ENCODE assay signal across 13 mouse cellular contexts in the genomic region with DNA sequence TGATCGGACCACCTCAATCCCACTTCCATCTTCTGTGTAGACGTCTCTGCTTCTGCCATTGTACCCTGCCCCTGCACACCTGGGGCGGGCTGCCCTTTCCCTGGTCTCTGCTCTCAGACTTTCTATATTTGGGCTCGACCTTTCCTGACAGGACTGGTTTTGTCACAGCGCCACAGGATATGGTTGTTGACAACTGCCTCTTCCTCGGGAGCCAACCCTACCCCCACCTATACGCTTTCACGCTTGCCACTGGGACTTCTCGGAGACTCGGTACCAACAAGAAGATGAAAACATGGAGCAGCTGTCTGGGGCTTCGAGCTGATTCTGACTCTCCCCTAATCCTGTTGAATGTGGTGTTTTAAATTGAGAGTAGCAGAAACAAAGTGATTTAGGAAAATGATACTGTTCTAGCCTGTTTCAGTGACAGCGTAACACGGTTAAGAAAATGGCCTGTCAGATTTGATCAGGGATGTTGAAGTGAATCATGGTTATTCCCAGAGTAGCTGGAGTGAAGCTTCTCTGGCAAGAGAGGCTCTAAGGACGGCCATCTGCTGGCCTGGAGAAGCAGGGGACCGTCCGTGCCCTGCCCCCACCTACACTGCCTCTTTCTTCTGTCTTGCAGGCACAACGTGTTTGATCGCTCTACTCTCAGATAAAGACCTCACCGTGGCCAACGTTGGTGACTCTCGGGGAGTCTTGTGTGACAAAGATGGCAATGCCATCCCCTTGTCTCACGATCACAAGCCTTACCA. TPM values are rescaled to one million over a fixed set of nuclear protein-coding genes. Genes with fewer than 3 reads are reported as not detected.
DNase-seq lines count a peak whose midpoint lies in the region; ATAC-seq lines count a peak whose summit lies in the region.
"Had no signal": no experiment of that assay in that cellular context is flagged by ENCODE, and none has a peak within 500 bp of the region (broad histone marks: within the 10 kb centered on the region; RNA-seq: fewer than 3 reads in every experiment).

No protein-coding gene starts in this region.

- WGBS in heart, embryonic 15.5 days, result 50% methylated on average over 22 of the region's 22 CpGs
- 81% methylated on average over 22 of the region's 22 CpGs for WGBS in midbrain, embryonic 13.5 days
- WGBS in midbrain, embryonic 15.5 days, result 74% methylated on average over 22 of the region's 22 CpGs

- H3K9me3 ChIP-seq in heart, embryonic 15.5 days (replicated peaks), result no peaks in the 10 kb centered on the region
- no peaks in the 10 kb centered on the region for H3K9me3 ChIP-seq in midbrain, embryonic 13.5 days
- H3K9me3 ChIP-seq in midbrain, embryonic 15.5 days, result no peaks in the 10 kb centered on the region
- H3K9me3 ChIP-seq: forebrain, embryonic 12.5 days; neural tube, embryonic 12.5 days had no signal

- H3K4me1 ChIP-seq in heart, embryonic 15.5 days (replicated peaks), result peaks cover 14% of the 10 kb centered on the region
- H3K4me1 ChIP-seq in midbrain, embryonic 13.5 days (replicated peaks), result peaks cover 14% of the 10 kb centered on the region
- peaks cover 4% of the 10 kb centered on the region; the same call in 1 of the 2 replicates for H3K4me1 ChIP-seq in midbrain, embryonic 15.5 days
- H3K4me1 ChIP-seq: neural tube, embryonic 12.5 days had no signal

- H3K27ac ChIP-seq in heart, embryonic 15.5 days, result no peak overlapping the region
- H3K27ac ChIP-seq in midbrain, embryonic 13.5 days, result no peak overlapping the region
- no peak overlapping the region for H3K27ac ChIP-seq in midbrain, embryonic 15.5 days
- H3K27ac ChIP-seq: forebrain, embryonic 12.5 days; left cerebral cortex, adult 2 months; neural tube, embryonic 12.5 days had no signal

- no peaks in the 10 kb centered on the region for H3K27me3 ChIP-seq in heart, embryonic 15.5 days
- no peaks in the 10 kb centered on the region for H3K27me3 ChIP-seq in midbrain, embryonic 13.5 days
- no peaks in the 10 kb centered on the region for H3K27me3 ChIP-seq in midbrain, embryonic 15.5 days (replicated peaks)
- H3K27me3 ChIP-seq: forebrain, embryonic 12.5 days; neural tube, embryonic 12.5 days had no signal

- no peaks in the 10 kb centered on the region for H3K36me3 ChIP-seq in heart, embryonic 15.5 days
- H3K36me3 ChIP-seq in midbrain, embryonic 13.5 days, result peaks cover 18% of the 10 kb centered on the region
- H3K36me3 ChIP-seq in midbrain, embryonic 15.5 days (replicated peaks), result no peaks in the 10 kb centered on the region

- peak; percentile 53; the same call in 1 of the 2 replicates for ATAC-seq in heart, embryonic 15.5 days (replicated peaks; ENCODE audit: insufficient number of reproducible peaks, insufficient read depth, low FRiP score, low read depth)
- peak; percentile 35 for ATAC-seq in midbrain, embryonic 13.5 days
- ATAC-seq in midbrain, embryonic 15.5 days (replicated peaks), result no peak

- H3K4me2 ChIP-seq in heart, embryonic 15.5 days, result peak overlapping the region; percentile 50
- H3K4me2 ChIP-seq in midbrain, embryonic 13.5 days (replicated peaks), result no peak overlapping the region
- no peak overlapping the region for H3K4me2 ChIP-seq in midbrain, embryonic 15.5 days
- H3K4me2 ChIP-seq: forebrain, embryonic 12.5 days; liver, embryonic 11.5 days; neural tube, embryonic 12.5 days had no signal

- H3K4me3 ChIP-seq in heart, embryonic 15.5 days, result no peak overlapping the region
- no peak overlapping the region for H3K4me3 ChIP-seq in midbrain, embryonic 13.5 days (replicated peaks)
- no peak overlapping the region for H3K4me3 ChIP-seq in midbrain, embryonic 15.5 days
- H3K4me3 ChIP-seq: forebrain, embryonic 12.5 days; left cerebral cortex, adult 2 months; neural tube, embryonic 12.5 days had no signal

- no peak for DNase-seq in heart, adult 8-10 months (ENCODE audit: low spot score)
- DNase-seq in cerebellum, postnatal 36 days, result peak; percentile 46 to 57
- DNase-seq in spleen, postnatal 10 days (ENCODE audit: low spot score in 2 of 2), result no peak
- DNase-seq in thymus, postnatal 10 days (ENCODE audit: low spot score in 2 of 2), result no peak
- DNase-seq: right cerebral cortex, adult 18-20 months; thymus, postnatal 36 days had no signal

- H3K9ac ChIP-seq in heart, embryonic 15.5 days, result no peak overlapping the region
- H3K9ac ChIP-seq in midbrain, embryonic 13.5 days (replicated peaks), result no peak overlapping the region
- no peak overlapping the region for H3K9ac ChIP-seq in midbrain, embryonic 15.5 days
- H3K9ac ChIP-seq: forebrain, embryonic 12.5 days; neural tube, embryonic 12.5 days had no signal

RNA-seq across cellular contexts. Expression of a gene that starts 49.9 kb away (rescaled TPM):
- 16.9 and 20.6 TPM in 2 replicates for polyA plus RNA-seq in heart, embryonic 15.5 days (2015; fragmentation: Nextera tagmentation; extraction: Ambion mirVana)
- total RNA-seq in heart, adult 8-10 months (2022), result 1 to 10 TPM; 1.4 to 2.8 (median 1.7) TPM
- 64.6 and 69.5 TPM in 2 replicates for polyA plus RNA-seq in midbrain, embryonic 13.5 days (2015; fragmentation: Nextera tagmentation; extraction: Ambion mirVana)
- 101 and 103 TPM in 2 replicates for polyA plus RNA-seq in midbrain, embryonic 15.5 days (2015; fragmentation: Nextera tagmentation; extraction: Ambion mirVana)

Comparison
In these comparisons a context has a peak if more than half of its experiments do, and no peak if none do; other contexts are left out.
1. DNase-seq: peak in cerebellum, postnatal 36 days (2 of 2); none in heart, adult 8-10 months (single experiment), spleen, postnatal 10 days (0 of 2) and thymus, postnatal 10 days (0 of 2).